Comparison of ENCODE assay signal across 27 mouse cellular contexts in the genomic region with DNA sequence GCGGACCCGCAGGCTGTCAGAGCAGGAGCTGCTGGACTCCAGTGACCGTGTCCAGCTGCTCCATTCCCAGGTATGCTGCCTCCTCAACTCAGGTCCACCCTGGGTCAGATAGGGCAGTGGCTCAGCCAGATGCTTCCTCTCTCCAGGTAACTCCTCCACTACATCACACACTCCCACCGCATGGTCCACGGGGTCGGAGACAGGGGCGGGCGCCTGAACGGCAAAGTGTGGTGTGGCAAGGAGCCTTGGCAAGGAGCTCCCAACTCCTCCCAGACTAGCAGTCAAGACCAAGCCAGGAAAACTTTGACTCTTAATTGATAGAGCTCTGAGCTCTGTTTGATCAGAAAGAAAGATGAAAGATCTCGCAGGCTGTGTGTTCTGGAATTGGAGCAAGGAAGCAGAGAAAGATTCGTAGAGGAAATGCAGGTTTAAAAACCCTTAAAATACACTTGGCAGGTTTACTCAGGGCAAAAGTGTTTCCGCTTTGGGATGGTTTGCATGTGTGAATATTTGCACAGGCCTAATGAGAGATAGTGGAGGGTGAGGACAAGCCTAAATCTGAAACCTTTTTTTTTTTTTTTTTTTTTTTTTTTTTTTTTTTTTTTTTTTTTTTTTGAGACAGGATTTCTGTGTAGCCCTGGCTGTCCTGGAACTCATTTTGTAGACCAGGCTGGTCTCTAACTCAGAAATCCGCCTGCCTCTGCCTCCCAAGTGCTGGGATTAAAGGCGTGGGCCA. TPM values are rescaled to one million over a fixed set of nuclear protein-coding genes. Genes with fewer than 3 reads are reported as not detected.
DNase-seq lines count a peak whose midpoint lies in the region; ATAC-seq and TF ChIP-seq lines count a peak whose summit lies in the region.
"Had no signal": no experiment of that assay in that cellular context is flagged by ENCODE, and none has a peak within 500 bp of the region (broad histone marks: within the 10 kb centered on the region; RNA-seq: fewer than 3 reads in every experiment).

No protein-coding gene starts in this region.

- no peak for TF ChIP-seq CTCF in lung, adult 2 months (IDR thresholded peaks at IDR 0.05; ENCODE audit: insufficient read depth, low read length)

- WGBS in lung, embryonic 15.5 days, result 70% methylated on average over 14 of the region's 14 CpGs
- WGBS in lung, adult 2 months, result 68% methylated on average over 14 of the region's 14 CpGs

- H3K36me3 ChIP-seq in lung, embryonic 15.5 days, result no peaks in the 10 kb centered on the region
- H3K36me3 ChIP-seq in ES-E14 (ENCODE audit: control insufficient read depth, insufficient read depth, low read length, poor library complexity, severe bottlenecking), result no peaks in the 10 kb centered on the region
- H3K36me3 ChIP-seq: embryonic facial prominence, embryonic 10.5 days; embryonic facial prominence, embryonic 13.5 days; forebrain, embryonic 12.5 days; forebrain, embryonic 15.5 days; heart, embryonic 10.5 days; heart, embryonic 13.5 days; hindbrain, embryonic 10.5 days; hindbrain, embryonic 13.5 days; intestine, embryonic 15.5 days had no signal

- no peaks in the 10 kb centered on the region for H3K27me3 ChIP-seq in lung, embryonic 15.5 days
- H3K27me3 ChIP-seq: forebrain, embryonic 12.5 days; forebrain, embryonic 15.5 days; heart, embryonic 13.5 days; hindbrain, embryonic 13.5 days; intestine, embryonic 15.5 days had no signal

- H3K9me3 ChIP-seq in lung, embryonic 15.5 days, result no peaks in the 10 kb centered on the region
- H3K9me3 ChIP-seq in ES-E14 (ENCODE audit: control insufficient read depth, insufficient read depth, low read depth, low read length), result no peaks in the 10 kb centered on the region
- H3K9me3 ChIP-seq: embryonic facial prominence, embryonic 10.5 days; embryonic facial prominence, embryonic 13.5 days; forebrain, embryonic 12.5 days; forebrain, embryonic 15.5 days; heart, embryonic 10.5 days; heart, embryonic 13.5 days; hindbrain, embryonic 10.5 days; hindbrain, embryonic 13.5 days; intestine, embryonic 15.5 days had no signal

- H3K4me2 ChIP-seq in lung, embryonic 15.5 days, result no peak overlapping the region
- H3K4me2 ChIP-seq: embryonic facial prominence, embryonic 13.5 days; forebrain, embryonic 12.5 days; forebrain, embryonic 15.5 days; heart, embryonic 13.5 days; hindbrain, embryonic 13.5 days; intestine, embryonic 15.5 days had no signal

- H3K9ac ChIP-seq in lung, embryonic 15.5 days, result no peak overlapping the region
- H3K9ac ChIP-seq in ES-E14 (ENCODE audit: insufficient read depth, low read depth, low read length, poor library complexity, severe bottlenecking), result no peak overlapping the region
- H3K9ac ChIP-seq: embryonic facial prominence, embryonic 13.5 days; forebrain, embryonic 12.5 days; forebrain, embryonic 15.5 days; heart, embryonic 13.5 days; hindbrain, embryonic 13.5 days; intestine, embryonic 15.5 days had no signal

- no peak for TF ChIP-seq POLR2A in lung, adult 2 months (IDR thresholded peaks at IDR 0.05; ENCODE audit: borderline replicate concordance, extremely low read depth, low read depth, low read length)

- H3K4me1 ChIP-seq in lung, embryonic 15.5 days, result peaks cover 12% of the 10 kb centered on the region; the same call in 1 of the 2 replicates
- no peaks in the 10 kb centered on the region for H3K4me1 ChIP-seq in lung, adult 2 months (ENCODE audit: control insufficient read depth, insufficient read depth, low read length)
- H3K4me1 ChIP-seq in ES-E14 (ENCODE audit: control insufficient read depth in 2 of 2, insufficient read depth in 2 of 2, low read length in 2 of 2, poor library complexity in 1 of 2), result no peaks in the 10 kb centered on the region
- H3K4me1 ChIP-seq: embryonic facial prominence, embryonic 10.5 days; embryonic facial prominence, embryonic 13.5 days; forebrain, embryonic 12.5 days; forebrain, embryonic 15.5 days; hindbrain, embryonic 10.5 days; intestine, embryonic 15.5 days had no signal

- H3K27ac ChIP-seq in lung, embryonic 15.5 days, result peak overlapping the region; percentile 41; the same call in 1 of the 2 replicates
- no peak overlapping the region for H3K27ac ChIP-seq in ES-E14 (ENCODE audit: insufficient read depth, low read depth, low read length, poor library complexity, severe bottlenecking)
- H3K27ac ChIP-seq: embryonic facial prominence, embryonic 10.5 days; embryonic facial prominence, embryonic 13.5 days; forebrain, embryonic 12.5 days; forebrain, embryonic 15.5 days; heart, adult 2 months; heart, embryonic 10.5 days; heart, embryonic 13.5 days; hindbrain, embryonic 10.5 days; hindbrain, embryonic 13.5 days; intestine, embryonic 15.5 days had no signal

- ATAC-seq in lung, embryonic 15.5 days (ENCODE audit: borderline replicate concordance, extremely low read depth, low FRiP score, low TSS enrichment), result no peak
- ATAC-seq: forebrain, embryonic 15.5 days; hindbrain, embryonic 16.5 days; intestine, embryonic 15.5 days had no signal

- in situ Hi-C loops in ES-E14 (cut with MboI; ENCODE audit: low sequenced_read_pairs in 2 of 2, unreplicated experiment in 2 of 2), result no loop called here

- H3K4me3 ChIP-seq in lung, embryonic 15.5 days, result no peak overlapping the region
- H3K4me3 ChIP-seq in lung, adult 2 months (replicated peaks; ENCODE audit: extremely low read depth, low read depth, low read length), result no peak overlapping the region
- H3K4me3 ChIP-seq in ES-E14 (ENCODE audit: insufficient read depth in 1 of 2, low read depth in 1 of 2, low read length in 2 of 2, poor library complexity in 1 of 2, severe bottlenecking in 1 of 2), result peak overlapping the region; percentile 36 to 51; a peak in 2 of 4 replicates
- H3K4me3 ChIP-seq: embryonic facial prominence, embryonic 10.5 days; embryonic facial prominence, embryonic 13.5 days; erythroblast, embryonic 14.5 days; forebrain, embryonic 12.5 days; forebrain, embryonic 15.5 days; heart, adult 2 months; heart, embryonic 10.5 days; heart, embryonic 13.5 days; hindbrain, embryonic 10.5 days; hindbrain, embryonic 13.5 days; intestine, embryonic 15.5 days had no signal

- DNase-seq in lung, postnatal 14 days, result no peak
- DNase-seq in lung, postnatal 36 days, result peak; percentile 7
- DNase-seq in lung, adult 2 months, result no peak
- no peak for DNase-seq in ES-E14 (ENCODE audit: low read depth, low spot score)
- DNase-seq in ZHBTc4 (ENCODE audit: low read depth, low spot score), result peak; percentile 55
- DNase-seq in left cerebral cortex, adult 9 months (ENCODE audit: low spot score in 2 of 2), result no peak
- DNase-seq in cerebellum, adult 11 months, result no peak
- DNase-seq: adrenal gland, adult 2 months; adrenal gland, postnatal 14 days; B cell, adult 2 months; embryo, embryonic 11 days; gastrocnemius, postnatal 25 days; heart, adult 2 months; heart, postnatal 36 days had no signal

TF ChIP-seq in ES-E14, 5 proteins besides CTCF, POLR2A, EP300 and RAD21:
- TF ChIP-seq CHD2 (IDR thresholded peaks at IDR 0.05; ENCODE audit: low read depth, low read length) (no peak), MAFK (IDR thresholded peaks at IDR 0.05; ENCODE audit: insufficient read depth, low read depth, low read length) (no peak), ZNF384 (IDR thresholded peaks at IDR 0.05; ENCODE audit: low read depth, low read length) (peak; percentile 90), ZC3H11A (IDR thresholded peaks at IDR 0.05; ENCODE audit: borderline replicate concordance, low read depth, low read length) (no peak), HCFC1 (IDR thresholded peaks at IDR 0.05; ENCODE audit: borderline replicate concordance, insufficient read depth, low read length) (no peak)

RNA-seq across cellular contexts. Expression of gene Myh13, which starts 43.7 kb away (rescaled TPM):
- polyA plus RNA-seq in lung, embryonic 15.5 days (2015; fragmentation: Nextera tagmentation; extraction: Ambion mirVana), result 0.07 and 0.38 TPM in 2 replicates
- polyA plus RNA-seq in lung, adult 2 months (2012; rRNA removed), result 0.46 and 0.69 TPM in 2 replicates
- total RNA-seq in ES-E14 (2012; rRNA removed), result 7.7 and 13.7 TPM in 2 replicates
- total RNA-seq: adrenal gland, adult 2 months; adrenal gland, postnatal 14 days; granulocyte monocyte progenitor cell, adult 5-6 weeks; heart, postnatal 36 days had no signal
- polyA plus RNA-seq: adrenal gland, adult 2 months; embryonic facial prominence, embryonic 10.5 days; erythroblast, embryonic 14.5 days; forebrain, embryonic 12.5 days; heart, adult 2 months; heart, embryonic 10.5 days; hindbrain, embryonic 10.5 days; intestine, embryonic 15.5 days had no signal

Comparison
In these comparisons a context has a peak if more than half of its experiments do, and no peak if none do; other contexts are left out.
1. DNase-seq: peak in lung, postnatal 36 days (single experiment) and ZHBTc4 (single experiment); none in lung, postnatal 14 days (single experiment), lung, adult 2 months (single experiment), ES-E14 (single experiment), left cerebral cortex, adult 9 months (0 of 2) and cerebellum, adult 11 months (single experiment).
2. H3K4me3 ChIP-seq: peak in ES-E14 (2 of 2); none in lung, embryonic 15.5 days (single experiment) and lung, adult 2 months (single experiment).